Mouse (Mus musculus): ENCODE data around the gene Srd5a2.

- TF ChIP-seq POLR2A (IDR thresholded peaks at IDR 0.05; ENCODE audit: borderline replicate concordance, extremely low read depth, low read depth, low read length): no peak
- no peak for TF ChIP-seq CTCF (IDR thresholded peaks at IDR 0.05; ENCODE audit: insufficient read depth, low read length)
Observed at GRCm38 (mm10) chr17:73976066-73976465, 71.7 kb downstream of the Srd5a2 start.

All from lung, adult 2 months (tissue).